Mouse (Mus musculus) bone marrow macrophage, adult 2 months (primary cell): ENCODE measurements around the gene Cops4. TPM values are rescaled to one million over a fixed set of nuclear protein-coding genes. Genes with fewer than 3 reads are reported as not detected.
A peak's percentile ranks its signal among the peaks of the same experiment; 100 is the strongest.

Source experiments
- H3K27ac ChIP-seq: 2 replicates; pipeline ENCODE4 v1.5.1; 2012; ENCODE audit warnings: low read depth, low read length; ENCODE audit not compliant: insufficient read depth
- H3K4me1 ChIP-seq: 2 replicates; pipeline ENCODE4 v1.6.1; 2012; ENCODE audit warnings: low read length; ENCODE audit not compliant: control insufficient read depth, insufficient read depth
- H3K4me3 ChIP-seq: 2 replicates; pipeline ENCODE4 v1.5.1; 2012; ENCODE audit warnings: mild to moderate bottlenecking, low read length, moderate library complexity; ENCODE audit not compliant: insufficient read depth
- CTCF ChIP-seq: IDR thresholded peaks from 2 replicates; pipeline ENCODE4 v1.5.1; 2012; ENCODE audit warnings: low read depth, mild to moderate bottlenecking, low read length, moderate library complexity
- POLR2A ChIP-seq: IDR thresholded peaks from 2 replicates; pipeline ENCODE4 v1.6.1; 2012; ENCODE audit warnings: mild to moderate bottlenecking, low read depth, low read length, borderline replicate concordance
- polyA plus RNA-seq: library from polyadenylated mRNA; stranded (reverse); fragments of >200 nt; gene quantifications from 2 replicates; pipeline ENCODE4 v1.2.4, GENCODE M21; 2012; ENCODE audit not compliant: missing spikeins, insufficient read depth, insufficient read length

Gene Cops4
- polyA plus RNA-seq, 1 experiment, result 50.7 TPM

DNA sequence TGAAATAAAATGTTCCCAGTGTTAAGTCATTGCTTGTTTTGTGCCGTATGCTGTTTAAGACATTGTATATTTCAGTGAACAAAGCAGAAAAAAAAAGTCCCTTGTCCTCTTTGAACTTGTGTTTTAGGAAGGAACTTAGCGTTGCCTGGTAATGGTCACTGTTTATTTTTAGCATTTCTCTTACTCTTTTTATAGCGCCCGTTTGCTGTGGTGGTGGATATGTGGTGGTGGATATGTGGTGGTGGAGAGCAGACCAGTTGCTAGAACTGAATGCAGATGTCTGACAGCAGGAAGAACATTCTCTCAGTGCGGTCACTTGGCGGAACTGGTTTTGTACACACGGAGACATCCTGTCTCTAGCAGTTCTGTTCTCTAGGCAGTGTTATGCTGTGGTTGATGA, 8.1 kb downstream of the Cops4 start:
- Histone ChIP-seq H3K4me1 (peaks cover 39% of the 10 kb centered on the region), H3K27ac (peak overlapping the region; percentile 0; the same call in 1 of the 2 replicates), H3K4me3 (no peak overlapping the region)
- TF ChIP-seq CTCF (no peak), POLR2A (no peak)

DNA sequence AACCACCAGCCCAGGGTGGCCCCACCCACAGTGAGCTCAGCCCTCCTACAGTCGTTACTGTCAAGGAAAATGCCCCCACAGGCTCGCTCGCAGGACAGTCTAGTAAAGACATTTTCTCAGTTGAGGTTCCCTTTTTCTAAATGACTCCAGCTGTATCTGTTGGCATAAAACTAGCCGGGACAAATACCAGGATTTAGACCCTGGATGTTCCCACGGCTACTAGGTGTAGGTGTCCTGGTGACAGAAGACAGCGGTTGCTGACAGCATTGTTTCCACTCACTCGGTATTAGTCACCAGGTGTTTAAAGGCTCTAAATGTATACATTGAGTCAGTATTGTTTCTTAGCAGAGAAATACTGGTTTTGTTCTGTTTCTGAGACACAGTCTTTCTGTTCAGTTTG, 17.7 kb downstream of the Cops4 start:
- H3K4me1 ChIP-seq, result no peaks in the 10 kb centered on the region
- H3K27ac ChIP-seq, result no peak overlapping the region
- no peak overlapping the region for H3K4me3 ChIP-seq

DNA sequence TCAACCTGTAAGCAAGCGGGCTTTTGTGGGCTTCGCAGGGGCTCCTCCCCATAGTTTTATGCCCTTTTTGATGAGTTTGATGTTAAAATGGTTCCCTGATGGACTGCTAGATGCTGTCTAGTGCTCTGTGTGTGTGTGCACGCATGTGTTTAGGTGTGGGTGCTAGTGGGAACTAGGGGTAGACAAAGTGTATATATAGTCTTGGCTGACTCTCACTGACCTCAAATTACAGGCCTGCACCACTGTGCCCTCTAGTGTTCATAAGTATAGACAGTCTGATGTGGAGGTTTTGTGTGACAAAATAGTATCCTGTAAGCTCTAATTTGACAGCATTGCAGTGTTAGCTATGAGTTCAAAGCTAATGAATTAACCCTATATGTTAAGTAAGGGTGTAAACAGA, 18.5 kb downstream of the Cops4 start:
- Histone ChIP-seq H3K4me3 (no peak overlapping the region), H3K4me1 (no peaks in the 10 kb centered on the region), H3K27ac (no peak overlapping the region)
- TF ChIP-seq POLR2A (no peak), CTCF (no peak)

More for the DNA sequence above, 17.7 kb downstream of the Cops4 start:
- TF ChIP-seq CTCF, result no peak
- TF ChIP-seq POLR2A, result no peak

DNA sequence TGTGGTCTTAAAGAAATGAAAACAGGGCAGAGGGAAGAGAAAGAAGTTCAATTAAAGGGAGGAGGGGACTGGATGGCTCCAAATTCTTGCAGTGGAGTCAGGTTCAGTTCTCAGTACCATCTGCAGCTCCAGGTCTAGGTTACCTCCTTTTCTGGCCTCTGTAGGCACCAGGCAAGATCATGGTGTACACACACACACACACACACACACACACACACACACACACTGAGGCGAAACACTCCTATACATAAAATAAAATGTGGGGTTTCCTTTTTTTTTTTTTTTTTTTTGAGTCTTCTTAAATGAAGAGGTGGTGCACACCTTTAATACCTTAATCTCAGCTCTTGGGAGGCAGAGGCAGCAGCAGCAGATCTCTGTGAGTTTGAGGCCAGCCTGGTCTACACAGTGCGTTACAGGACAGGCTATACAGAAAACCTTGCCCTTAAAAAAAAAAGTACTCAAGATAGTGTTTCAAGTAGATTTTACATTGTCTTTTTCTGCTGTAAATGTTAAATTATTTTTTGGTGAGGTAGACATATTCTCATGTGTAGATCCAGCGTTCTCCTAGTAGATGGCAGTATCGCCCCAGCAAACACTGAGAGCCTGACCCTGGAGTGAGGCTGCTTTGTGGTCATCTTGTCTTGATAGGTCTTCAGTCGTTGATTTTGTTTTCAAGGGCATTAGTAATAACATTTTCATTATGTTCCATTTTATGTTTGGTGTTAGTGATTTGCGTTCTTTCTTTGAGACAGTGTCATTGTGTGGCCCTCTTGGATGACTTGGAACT, 28.4 kb downstream of the Cops4 start:
- H3K27ac ChIP-seq, result no peak overlapping the region
- H3K4me1 ChIP-seq, result no peaks in the 10 kb centered on the region
- H3K4me3 ChIP-seq, result no peak overlapping the region
- TF ChIP-seq CTCF, result 0 out of 2 replicates have a peak, but pooled peaks have one; percentile 9
- TF ChIP-seq POLR2A, result no peak

DNA sequence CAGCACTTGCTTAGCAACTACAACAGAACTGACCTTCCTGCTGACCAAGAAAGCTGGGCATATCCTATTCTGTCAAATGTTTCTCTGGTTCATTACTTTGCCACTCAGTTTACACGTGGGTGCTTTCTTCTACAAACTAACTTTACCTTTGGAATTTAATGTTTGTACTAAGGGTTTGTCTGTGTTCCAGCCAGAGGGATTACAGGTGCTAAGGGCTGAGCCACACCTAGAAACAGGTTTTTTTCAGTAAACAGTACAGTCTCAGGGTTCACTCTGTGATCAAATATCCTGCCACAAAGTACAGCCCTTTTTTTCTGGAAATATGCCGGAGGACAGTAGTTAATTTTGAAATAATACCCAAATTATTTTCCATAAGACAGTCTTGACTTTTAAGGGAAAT, 30.1 kb downstream of the Cops4 start:
- H3K27ac ChIP-seq, result no peak overlapping the region
- H3K4me3 ChIP-seq, result no peak overlapping the region
- no peaks in the 10 kb centered on the region for H3K4me1 ChIP-seq
- TF ChIP-seq CTCF (no peak), POLR2A (no peak)

DNA sequence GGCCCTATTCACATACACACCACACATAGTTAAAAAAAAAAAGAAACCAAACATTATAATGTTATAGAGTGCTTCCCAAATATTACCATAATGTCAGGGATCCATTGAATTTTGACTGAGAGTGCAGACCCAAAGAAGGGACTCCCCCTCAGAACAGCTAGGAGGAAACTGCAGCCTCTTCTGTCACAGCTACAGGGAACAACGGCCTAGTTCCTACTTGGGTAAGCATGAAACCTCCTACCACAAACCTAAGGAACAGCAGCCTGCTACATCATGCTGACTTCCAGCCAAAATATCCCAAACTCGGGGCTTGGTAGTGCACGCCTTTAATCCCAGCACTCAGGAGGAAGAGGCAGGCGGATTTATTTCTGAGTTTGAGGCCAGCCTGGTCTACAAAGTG, 31.2 kb downstream of the Cops4 start:
- no peak overlapping the region for H3K27ac ChIP-seq
- TF ChIP-seq CTCF, result no peak
- TF ChIP-seq POLR2A, result no peak
- no peak overlapping the region for H3K4me3 ChIP-seq
- no peaks in the 10 kb centered on the region for H3K4me1 ChIP-seq

DNA sequence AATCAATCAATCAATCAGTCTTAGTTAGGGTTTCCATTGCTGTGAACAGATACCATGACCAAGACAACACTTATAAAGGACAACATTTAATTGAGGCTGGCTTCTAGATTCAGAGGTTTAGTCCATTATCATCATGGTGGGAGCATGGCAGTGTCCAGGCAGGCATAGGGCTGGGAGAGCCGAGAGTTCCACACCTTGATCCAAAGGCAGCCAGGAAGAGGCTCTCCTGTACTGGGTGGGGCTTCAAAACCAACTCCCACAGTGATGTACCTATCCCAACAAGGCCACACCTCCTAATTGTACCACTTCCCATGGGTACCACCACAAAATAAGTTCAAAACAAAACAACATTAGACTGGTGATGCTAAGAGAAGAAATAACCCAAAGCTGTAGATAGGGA, 32.0 kb downstream of the Cops4 start:
- Histone ChIP-seq H3K4me3 (no peak overlapping the region), H3K27ac (no peak overlapping the region), H3K4me1 (no peaks in the 10 kb centered on the region)
- no peak for TF ChIP-seq POLR2A
- no peak for TF ChIP-seq CTCF

DNA sequence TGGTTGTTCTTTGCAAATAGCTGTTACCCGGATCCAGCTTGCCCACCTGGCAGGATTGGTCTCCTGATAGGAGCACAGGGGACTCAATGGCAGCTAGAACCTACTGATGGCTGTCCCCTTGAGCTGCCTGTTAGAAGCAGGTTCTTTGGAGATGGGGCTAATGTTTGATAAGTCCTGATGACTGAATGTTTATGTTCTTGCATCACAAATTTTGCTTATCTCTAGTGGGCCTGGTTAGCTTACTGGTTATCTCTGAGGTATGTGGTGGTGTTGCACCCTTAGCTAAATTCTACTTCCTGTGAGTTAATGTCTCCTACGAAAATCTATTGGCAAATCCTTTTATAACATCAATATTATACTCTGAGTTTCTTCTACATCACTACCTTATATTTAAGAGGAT, 33.8 kb downstream of the Cops4 start:
- no peak overlapping the region for H3K4me3 ChIP-seq
- H3K27ac ChIP-seq, result no peak overlapping the region
- no peak for TF ChIP-seq CTCF
- no peak for TF ChIP-seq POLR2A
- peaks cover 5% of the 10 kb centered on the region for H3K4me1 ChIP-seq

DNA sequence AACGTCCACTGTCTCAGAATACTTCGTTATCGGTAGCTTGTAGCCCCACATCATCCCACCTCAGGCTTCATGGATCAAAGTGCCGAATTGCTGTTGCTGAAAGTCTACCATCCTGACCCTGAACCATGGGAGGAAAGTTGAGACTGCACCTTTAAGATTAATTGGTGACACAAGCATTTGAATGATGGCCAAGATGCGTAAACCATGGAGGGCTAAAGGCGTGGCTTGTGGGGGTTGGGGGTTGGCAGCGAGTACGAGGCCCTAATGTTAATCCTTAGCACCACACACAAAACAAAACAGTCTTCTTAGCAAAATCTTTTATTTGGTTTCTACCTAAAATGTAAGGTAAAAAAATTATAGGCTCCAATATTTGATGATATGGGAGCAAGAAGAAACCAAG, 35.3 kb downstream of the Cops4 start:
- H3K4me3 ChIP-seq, result no peak overlapping the region
- no peak for TF ChIP-seq POLR2A
- TF ChIP-seq CTCF, result no peak
- H3K4me1 ChIP-seq, result peaks cover 12% of the 10 kb centered on the region
- H3K27ac ChIP-seq, result no peak overlapping the region

DNA sequence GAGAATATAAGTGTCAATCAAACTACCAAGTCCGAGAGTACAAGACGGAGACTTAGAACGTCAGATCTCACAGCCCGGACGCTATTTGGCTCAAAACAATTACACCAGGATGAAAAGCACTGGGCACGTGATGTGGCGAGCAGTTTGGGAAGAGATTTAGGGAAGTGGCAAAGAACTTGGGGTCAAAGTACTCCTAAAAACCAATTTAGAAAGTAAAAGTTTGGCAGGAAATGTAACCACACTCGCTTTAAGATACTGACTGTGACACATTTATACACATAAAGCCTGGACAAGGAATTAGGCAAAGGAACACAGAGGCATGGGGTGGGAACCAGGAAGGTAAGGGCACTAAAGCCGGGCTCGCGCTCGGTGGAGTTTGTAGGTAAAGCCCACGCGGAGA, 38.9 kb downstream of the Cops4 start:
- Histone ChIP-seq H3K4me3 (peak overlapping the region; percentile 47), H3K4me1 (peaks cover 12% of the 10 kb centered on the region), H3K27ac (peak overlapping the region; percentile 41)
- TF ChIP-seq CTCF (no peak), POLR2A (no peak)
